Mouse (Mus musculus): Measurements from ENCODE around the gene Pygl. TPM values are rescaled to one million over a fixed set of nuclear protein-coding genes. Genes with fewer than 3 reads are reported as not detected.
"Not testable (repeated sequence)": the region's sequence is repeated elsewhere in the genome, so short reads cannot be mapped to it uniquely, and the experiment has no call there.

Pygl gene
- polyA plus RNA-seq, 1 experiment from 2014 or later = 85.1 TPM

GRCm38 (mm10) chr12:70192267-70192727 lies 39.0 kb downstream of the Pygl start:
- H3K27me3 ChIP-seq (ENCODE audit: control insufficient read depth, insufficient read depth, low read depth, low read length) = no peaks in the 10 kb centered on the region
- H3K4me2 ChIP-seq (ENCODE audit: low read depth, low read length) = peak overlapping the region; percentile 47
- no peaks in the 10 kb centered on the region for H3K9me3 ChIP-seq (ENCODE audit: control insufficient read depth, low read length)
- H3K36me3 ChIP-seq (ENCODE audit: control insufficient read depth, insufficient read depth, low read length) = peaks cover 14% of the 10 kb centered on the region
- 26% methylated on average over 19 of the region's 19 CpGs for WGBS
- no peak overlapping the region for H3K27ac ChIP-seq (ENCODE audit: low read length)
- H3K9ac ChIP-seq (ENCODE audit: low read length) = peak overlapping the region; percentile 26; the same call in 1 of the 2 replicates
- H3K4me3 ChIP-seq (ENCODE audit: low read length) = peak overlapping the region; percentile 36
- ATAC-seq (ENCODE audit: low read depth) = no peak
- H3K4me1 ChIP-seq (replicated peaks; ENCODE audit: control insufficient read depth, insufficient read depth, low read length) = peaks cover 2% of the 10 kb centered on the region; the same call in 1 of the 2 replicates

GRCm38 (mm10) chr12:70184173-70184783 lies 47.0 kb downstream of the Pygl start:
- H3K9me3 ChIP-seq (ENCODE audit: control insufficient read depth, low read length) = peaks cover 6% of the 10 kb centered on the region
- no peak overlapping the region for H3K9ac ChIP-seq (ENCODE audit: low read length)
- H3K4me1 ChIP-seq (replicated peaks; ENCODE audit: control insufficient read depth, insufficient read depth, low read length) = no peaks in the 10 kb centered on the region
- no peaks in the 10 kb centered on the region for H3K27me3 ChIP-seq (ENCODE audit: control insufficient read depth, insufficient read depth, low read depth, low read length)
- no peaks in the 10 kb centered on the region for H3K36me3 ChIP-seq (ENCODE audit: control insufficient read depth, insufficient read depth, low read length)
- 83% methylated on average over 22 of the region's 22 CpGs for WGBS
- no peak overlapping the region for H3K4me2 ChIP-seq (ENCODE audit: low read depth, low read length)
- no peak for ATAC-seq (ENCODE audit: low read depth)
- no peak overlapping the region for H3K4me3 ChIP-seq (ENCODE audit: low read length)
- H3K27ac ChIP-seq (ENCODE audit: low read length) = no peak overlapping the region

GRCm38 (mm10) chr12:70183507-70183906 lies 47.8 kb downstream of the Pygl start:
- not testable (repeated sequence) for H3K27me3 ChIP-seq (ENCODE audit: control insufficient read depth, insufficient read depth, low read depth, low read length); H3K27ac ChIP-seq (ENCODE audit: low read length); H3K4me2 ChIP-seq (ENCODE audit: low read depth, low read length); H3K9ac ChIP-seq (ENCODE audit: low read length); H3K4me1 ChIP-seq (replicated peaks; ENCODE audit: control insufficient read depth, insufficient read depth, low read length); H3K9me3 ChIP-seq (ENCODE audit: control insufficient read depth, low read length); ATAC-seq (ENCODE audit: low read depth); H3K36me3 ChIP-seq (ENCODE audit: control insufficient read depth, insufficient read depth, low read length); H3K4me3 ChIP-seq (ENCODE audit: low read length)
- 91% methylated on average over 8 of the region's 8 CpGs for WGBS

- no peaks in the 10 kb centered on the region for H3K36me3 ChIP-seq (ENCODE audit: control insufficient read depth, insufficient read depth, low read length)
- no peaks in the 10 kb centered on the region for H3K4me1 ChIP-seq (replicated peaks; ENCODE audit: control insufficient read depth, insufficient read depth, low read length)
- H3K4me2 ChIP-seq (ENCODE audit: low read depth, low read length) = no peak overlapping the region
- H3K27me3 ChIP-seq (ENCODE audit: control insufficient read depth, insufficient read depth, low read depth, low read length) = no peaks in the 10 kb centered on the region
- no peak overlapping the region for H3K27ac ChIP-seq (ENCODE audit: low read length)
- 74% methylated on average over 1 of the region's 1 CpGs for WGBS
- ATAC-seq (ENCODE audit: low read depth) = no peak
- H3K4me3 ChIP-seq (ENCODE audit: low read length) = no peak overlapping the region
- no peak overlapping the region for H3K9ac ChIP-seq (ENCODE audit: low read length)
- H3K9me3 ChIP-seq (ENCODE audit: control insufficient read depth, low read length) = no peaks in the 10 kb centered on the region
These were observed 61.3 kb downstream of the Pygl start for GRCm38 (mm10) chr12:70169969-70170368.

GRCm38 (mm10) chr12:70167950-70168349 lies 63.3 kb downstream of the Pygl start:
- H3K9me3 ChIP-seq (ENCODE audit: control insufficient read depth, low read length) = no peaks in the 10 kb centered on the region
- ATAC-seq (ENCODE audit: low read depth) = no peak
- H3K27ac ChIP-seq (ENCODE audit: low read length) = no peak overlapping the region
- no peak overlapping the region for H3K9ac ChIP-seq (ENCODE audit: low read length)
- H3K4me1 ChIP-seq (replicated peaks; ENCODE audit: control insufficient read depth, insufficient read depth, low read length) = no peaks in the 10 kb centered on the region
- WGBS = 78% methylated on average over 4 of the region's 4 CpGs
- no peaks in the 10 kb centered on the region for H3K36me3 ChIP-seq (ENCODE audit: control insufficient read depth, insufficient read depth, low read length)
- H3K27me3 ChIP-seq (ENCODE audit: control insufficient read depth, insufficient read depth, low read depth, low read length) = no peaks in the 10 kb centered on the region
- no peak overlapping the region for H3K4me3 ChIP-seq (ENCODE audit: low read length)
- no peak overlapping the region for H3K4me2 ChIP-seq (ENCODE audit: low read depth, low read length)

- no peak overlapping the region for H3K4me3 ChIP-seq (ENCODE audit: low read length)
- no peaks in the 10 kb centered on the region for H3K27me3 ChIP-seq (ENCODE audit: control insufficient read depth, insufficient read depth, low read depth, low read length)
- 53% methylated on average over 3 of the region's 3 CpGs for WGBS
- peaks cover 3% of the 10 kb centered on the region for H3K4me1 ChIP-seq (replicated peaks; ENCODE audit: control insufficient read depth, insufficient read depth, low read length)
- H3K9me3 ChIP-seq (ENCODE audit: control insufficient read depth, low read length) = no peaks in the 10 kb centered on the region
- no peak overlapping the region for H3K9ac ChIP-seq (ENCODE audit: low read length)
- H3K4me2 ChIP-seq (ENCODE audit: low read depth, low read length) = no peak overlapping the region
- no peaks in the 10 kb centered on the region for H3K36me3 ChIP-seq (ENCODE audit: control insufficient read depth, insufficient read depth, low read length)
- ATAC-seq (ENCODE audit: low read depth) = no peak
- no peak overlapping the region for H3K27ac ChIP-seq (ENCODE audit: low read length)
These were observed 66.5 kb downstream of the Pygl start for GRCm38 (mm10) chr12:70164741-70165140.

GRCm38 (mm10) chr12:70161057-70161456 lies 70.2 kb downstream of the Pygl start:
- ATAC-seq (ENCODE audit: low read depth) = peak; percentile 65

GRCm38 (mm10) chr12:70157292-70158066 lies 73.8 kb downstream of the Pygl start:
- Histone ChIP-seq H3K9ac (ENCODE audit: low read length) (no peak overlapping the region), H3K27ac (ENCODE audit: low read length) (no peak overlapping the region), H3K4me3 (ENCODE audit: low read length) (no peak overlapping the region), H3K36me3 (ENCODE audit: control insufficient read depth, insufficient read depth, low read length) (no peaks in the 10 kb centered on the region), H3K4me2 (ENCODE audit: low read depth, low read length) (no peak overlapping the region), H3K27me3 (ENCODE audit: control insufficient read depth, insufficient read depth, low read depth, low read length) (no peaks in the 10 kb centered on the region), H3K4me1 (replicated peaks; ENCODE audit: control insufficient read depth, insufficient read depth, low read length) (peaks cover 3% of the 10 kb centered on the region), H3K9me3 (ENCODE audit: control insufficient read depth, low read length) (no peaks in the 10 kb centered on the region)
- no peak for ATAC-seq (ENCODE audit: low read depth)
- WGBS = 60% methylated on average over 5 of the region's 5 CpGs

More at GRCm38 (mm10) chr12:70161057-70161456, 70.2 kb downstream of the Pygl start:
- no peak overlapping the region for H3K4me3 ChIP-seq (ENCODE audit: low read length)
- no peaks in the 10 kb centered on the region for H3K9me3 ChIP-seq (ENCODE audit: control insufficient read depth, low read length)
- H3K9ac ChIP-seq (ENCODE audit: low read length) = no peak overlapping the region
- H3K36me3 ChIP-seq (ENCODE audit: control insufficient read depth, insufficient read depth, low read length) = no peaks in the 10 kb centered on the region
- H3K4me2 ChIP-seq (ENCODE audit: low read depth, low read length) = no peak overlapping the region
- peaks cover 3% of the 10 kb centered on the region for H3K4me1 ChIP-seq (replicated peaks; ENCODE audit: control insufficient read depth, insufficient read depth, low read length)
- 29% methylated on average over 5 of the region's 5 CpGs for WGBS
- H3K27me3 ChIP-seq (ENCODE audit: control insufficient read depth, insufficient read depth, low read depth, low read length) = no peaks in the 10 kb centered on the region
- H3K27ac ChIP-seq (ENCODE audit: low read length) = no peak overlapping the region

GRCm38 (mm10) chr12:70156222-70156621 lies 75.1 kb downstream of the Pygl start:
- WGBS = 55% methylated on average over 6 of the region's 6 CpGs

More at GRCm38 (mm10) chr12:70156222-70156621, 75.1 kb downstream of the Pygl start:
- Histone ChIP-seq H3K4me1 (replicated peaks; ENCODE audit: control insufficient read depth, insufficient read depth, low read length) (peaks cover 3% of the 10 kb centered on the region; the same call in 1 of the 2 replicates), H3K4me2 (ENCODE audit: low read depth, low read length) (no peak overlapping the region), H3K4me3 (ENCODE audit: low read length) (no peak overlapping the region), H3K27me3 (ENCODE audit: control insufficient read depth, insufficient read depth, low read depth, low read length) (no peaks in the 10 kb centered on the region), H3K9ac (ENCODE audit: low read length) (no peak overlapping the region), H3K36me3 (ENCODE audit: control insufficient read depth, insufficient read depth, low read length) (no peaks in the 10 kb centered on the region), H3K27ac (ENCODE audit: low read length) (no peak overlapping the region), H3K9me3 (ENCODE audit: control insufficient read depth, low read length) (no peaks in the 10 kb centered on the region)
- ATAC-seq (ENCODE audit: low read depth) = no peak

All from lung, embryonic 16.5 days (tissue).